Mouse (Mus musculus) liver, embryonic 12.5 days (tissue): Measurements from ENCODE around the gene Atp2c2. TPM values are rescaled to one million over a fixed set of nuclear protein-coding genes. Genes with fewer than 3 reads are reported as not detected.

Source experiments
- ATAC-seq: fragments of 200-750 bp; cut with Nextera tagmentation; 2 replicates; pipeline ENCODE4 v1.8.0; 2017; ENCODE audit warnings: moderate number of reproducible peaks, mild to moderate bottlenecking, moderate library complexity
- H3K27ac ChIP-seq: fragments of 300-500 bp; sonication (generic); 2 replicates; pipeline ENCODE4 v1.5.1; 2016; ENCODE audit warnings: mild to moderate bottlenecking
- H3K27me3 ChIP-seq: fragments of 300-500 bp; sonication (generic); replicated peaks from 2 replicates; pipeline ENCODE4 v1.6.1; 2016; ENCODE audit warnings: mild to moderate bottlenecking, moderate library complexity
- H3K36me3 ChIP-seq: fragments of 300-500 bp; sonication (generic); 2 replicates; pipeline ENCODE4 v1.6.1; 2016; ENCODE audit warnings: mild to moderate bottlenecking, moderate library complexity
- H3K4me1 ChIP-seq: fragments of 300-500 bp; sonication (generic); 2 replicates; pipeline ENCODE4 v1.6.1; 2016
- H3K4me2 ChIP-seq: fragments of 300-500 bp; sonication (generic); 2 replicates; pipeline ENCODE4 v1.6.1; 2016; ENCODE audit warnings: mild to moderate bottlenecking, moderate library complexity
- H3K4me3 ChIP-seq: fragments of 300-500 bp; sonication (generic); 2 replicates; pipeline ENCODE4 v1.5.1; 2016; ENCODE audit warnings: mild to moderate bottlenecking, moderate library complexity
- H3K9ac ChIP-seq: fragments of 300-500 bp; sonication (generic); 2 replicates; pipeline ENCODE4 v1.6.1; 2016; ENCODE audit warnings: mild to moderate bottlenecking, moderate library complexity
- H3K9me3 ChIP-seq: fragments of 300-500 bp; sonication (generic); replicated peaks from 2 replicates; pipeline ENCODE4 v1.6.1; 2016; ENCODE audit warnings: mild to moderate bottlenecking, moderate library complexity
- WGBS: fragments of 180-500 bp; shearing (Covaris S2); methylation state at CpG from one replicate; pipeline ENCODE4 v1.1.7; 2016; ENCODE audit not compliant: insufficient replicate concordance; 5-methylcytosine and 5-hydroxymethylcytosine counted together
- polyA plus RNA-seq: library from polyadenylated mRNA; unstranded; fragments of >200 nt; fragmentation: Nextera tagmentation; extraction: Ambion mirVana; gene quantifications from 2 replicates; pipeline ENCODE4 v1.2.1, GENCODE M21; 2016

The Atp2c2 gene
- 0.07 and 0.14 TPM in 2 replicates for polyA plus RNA-seq

- peaks cover 83% of the 10 kb centered on the region for H3K27me3 ChIP-seq
- H3K4me1 ChIP-seq = peaks cover 15% of the 10 kb centered on the region; the same call in 1 of the 2 replicates
- no peaks in the 10 kb centered on the region for H3K9me3 ChIP-seq
- peak within 1 kb of the TSS; percentile 39 for H3K4me2 ChIP-seq
- no peak within 1 kb of the TSS for H3K9ac ChIP-seq
- H3K4me3 ChIP-seq = no peak within 1 kb of the TSS
- WGBS = 7% methylated on average over 26 of the region's 26 CpGs
- no peaks in the 10 kb centered on the region for H3K36me3 ChIP-seq
- ATAC-seq = no peak
- H3K27ac ChIP-seq = no peak within 1 kb of the TSS
These were observed at the start of gene Atp2c2 for GRCm38 (mm10) chr8:119699549-119700134. TSS of gene Atp2c2 (plus strand) at chr8:119700009.

- H3K36me3 ChIP-seq = no peaks in the 10 kb centered on the region
- H3K9ac ChIP-seq = no peak overlapping the region
- H3K4me3 ChIP-seq = no peak overlapping the region
- no peak for ATAC-seq
- no peak overlapping the region for H3K27ac ChIP-seq
- no peak overlapping the region for H3K4me2 ChIP-seq
- peaks cover 8% of the 10 kb centered on the region; the same call in 1 of the 2 replicates for H3K27me3 ChIP-seq
- 0 out of 2 replicates have a peak, but pooled peaks cover 3% of the 10 kb centered on the region for H3K9me3 ChIP-seq
- WGBS = 39% methylated on average over 2 of the region's 2 CpGs
- no peaks in the 10 kb centered on the region for H3K4me1 ChIP-seq
These were observed 48.5 kb upstream of the Atp2c2 start for GRCm38 (mm10) chr8:119651324-119651723.

GRCm38 (mm10) chr8:119656709-119657464 lies 42.9 kb upstream of the Atp2c2 start:
- Histone ChIP-seq H3K36me3 (no peaks in the 10 kb centered on the region), H3K27me3 (peaks cover 8% of the 10 kb centered on the region; the same call in 1 of the 2 replicates), H3K4me2 (no peak overlapping the region), H3K4me1 (no peaks in the 10 kb centered on the region), H3K27ac (no peak overlapping the region), H3K4me3 (no peak overlapping the region), H3K9me3 (no peaks in the 10 kb centered on the region), H3K9ac (no peak overlapping the region)
- WGBS = 43% methylated on average over 5 of the region's 5 CpGs
- no peak for ATAC-seq

GRCm38 (mm10) chr8:119661081-119661480 lies 38.7 kb upstream of the Atp2c2 start:
- 19% methylated on average over 9 of the region's 9 CpGs for WGBS
- Histone ChIP-seq H3K4me2 (no peak overlapping the region), H3K27ac (no peak overlapping the region), H3K9ac (no peak overlapping the region), H3K36me3 (no peaks in the 10 kb centered on the region), H3K4me3 (no peak overlapping the region), H3K9me3 (no peaks in the 10 kb centered on the region), H3K4me1 (no peaks in the 10 kb centered on the region), H3K27me3 (peaks cover 21% of the 10 kb centered on the region)
- ATAC-seq = peak; percentile 30; the same call in 1 of the 2 replicates

- Histone ChIP-seq H3K9me3 (no peaks in the 10 kb centered on the region), H3K4me1 (no peaks in the 10 kb centered on the region), H3K4me2 (no peak overlapping the region), H3K36me3 (no peaks in the 10 kb centered on the region), H3K4me3 (no peak overlapping the region), H3K9ac (no peak overlapping the region), H3K27ac (no peak overlapping the region), H3K27me3 (peaks cover 30% of the 10 kb centered on the region)
- no peak for ATAC-seq
- WGBS = 63% methylated on average over 6 of the region's 6 CpGs
These were observed 37.9 kb upstream of the Atp2c2 start for GRCm38 (mm10) chr8:119661892-119662291.

GRCm38 (mm10) chr8:119663440-119663839 lies 36.4 kb upstream of the Atp2c2 start:
- H3K4me3 ChIP-seq = no peak overlapping the region
- ATAC-seq = no peak
- no peaks in the 10 kb centered on the region for H3K4me1 ChIP-seq
- H3K27me3 ChIP-seq = peaks cover 45% of the 10 kb centered on the region
- H3K4me2 ChIP-seq = no peak overlapping the region
- no peak overlapping the region for H3K9ac ChIP-seq
- H3K36me3 ChIP-seq = no peaks in the 10 kb centered on the region
- no peaks in the 10 kb centered on the region for H3K9me3 ChIP-seq
- H3K27ac ChIP-seq = no peak overlapping the region
- WGBS = 60% methylated on average over 11 of the region's 11 CpGs

GRCm38 (mm10) chr8:119665270-119665669 lies 34.5 kb upstream of the Atp2c2 start:
- peaks cover 48% of the 10 kb centered on the region for H3K27me3 ChIP-seq
- 64% methylated on average over 6 of the region's 6 CpGs for WGBS

GRCm38 (mm10) chr8:119666219-119666951 lies 33.4 kb upstream of the Atp2c2 start, which contains the start of gene Wfdc1:
TSS of gene Wfdc1 (plus strand) at chr8:119666365.
- 17% methylated on average over 14 of the region's 14 CpGs for WGBS
- Histone ChIP-seq H3K9ac (no peak within 1 kb of the TSS), H3K27ac (no peak within 1 kb of the TSS)

More at GRCm38 (mm10) chr8:119665270-119665669, 34.5 kb upstream of the Atp2c2 start:
- Histone ChIP-seq H3K9me3 (no peaks in the 10 kb centered on the region), H3K36me3 (no peaks in the 10 kb centered on the region), H3K4me3 (no peak overlapping the region), H3K4me2 (no peak overlapping the region), H3K4me1 (no peaks in the 10 kb centered on the region), H3K9ac (no peak overlapping the region), H3K27ac (no peak overlapping the region)
- ATAC-seq = no peak

GRCm38 (mm10) chr8:119668447-119668846 lies 31.4 kb upstream of the Atp2c2 start:
- Histone ChIP-seq H3K36me3 (no peaks in the 10 kb centered on the region), H3K4me2 (no peak overlapping the region), H3K4me3 (no peak overlapping the region), H3K27me3 (peaks cover 48% of the 10 kb centered on the region), H3K4me1 (no peaks in the 10 kb centered on the region), H3K9me3 (no peaks in the 10 kb centered on the region), H3K27ac (no peak overlapping the region), H3K9ac (no peak overlapping the region)
- no peak for ATAC-seq
- WGBS = 57% methylated on average over 9 of the region's 9 CpGs

More at GRCm38 (mm10) chr8:119666219-119666951, 33.4 kb upstream of the Atp2c2 start, which contains the start of gene Wfdc1:
- Histone ChIP-seq H3K4me2 (no peak within 1 kb of the TSS), H3K4me1 (no peaks in the 10 kb centered on the region), H3K9me3 (no peaks in the 10 kb centered on the region), H3K36me3 (no peaks in the 10 kb centered on the region), H3K4me3 (no peak within 1 kb of the TSS), H3K27me3 (peaks cover 48% of the 10 kb centered on the region)
- no peak for ATAC-seq

- Histone ChIP-seq H3K9me3 (no peaks in the 10 kb centered on the region), H3K4me1 (no peaks in the 10 kb centered on the region), H3K4me3 (no peak overlapping the region), H3K4me2 (no peak overlapping the region), H3K27me3 (peaks cover 44% of the 10 kb centered on the region), H3K36me3 (no peaks in the 10 kb centered on the region), H3K27ac (no peak overlapping the region), H3K9ac (no peak overlapping the region)
- 27% methylated on average over 12 of the region's 12 CpGs for WGBS
- ATAC-seq = no peak
These were observed 30.5 kb upstream of the Atp2c2 start for GRCm38 (mm10) chr8:119669284-119669683.

- 45% methylated on average over 15 of the region's 16 CpGs for WGBS
- Histone ChIP-seq H3K27me3 (peaks cover 38% of the 10 kb centered on the region), H3K36me3 (no peaks in the 10 kb centered on the region), H3K4me3 (no peak overlapping the region), H3K4me1 (no peaks in the 10 kb centered on the region), H3K9ac (no peak overlapping the region), H3K27ac (no peak overlapping the region), H3K9me3 (no peaks in the 10 kb centered on the region), H3K4me2 (no peak overlapping the region)
- peak; percentile 24; the same call in 1 of the 2 replicates for ATAC-seq
These were observed 29.3 kb upstream of the Atp2c2 start for GRCm38 (mm10) chr8:119670419-119671091.
